Mouse (Mus musculus): ENCODE measurements around the gene Fam222a. TPM values are rescaled to one million over a fixed set of nuclear protein-coding genes. Genes with fewer than 3 reads are reported as not detected.

The Fam222a gene
- total RNA-seq (2021), result 26.9 and 39.8 TPM in 2 replicates
- long read RNA-seq, partial matches to known transcripts, result 0 of 4 reads
- long read RNA-seq, other reads (novel, unspliced or antisense), result 3 of 4 reads

GRCm38 (mm10) chr5:114567565-114568197 is at the start of gene Fam222a:
TSS of gene Fam222a (plus strand) at chr5:114568016.
- DNase-seq, result peak; percentile 70

GRCm38 (mm10) chr5:114528355-114528754 is 39.5 kb upstream of the Fam222a start:
- DNase-seq, result no peak

GRCm38 (mm10) chr5:114530337-114530736 is 37.5 kb upstream of the Fam222a start:
- no peak for DNase-seq

GRCm38 (mm10) chr5:114532055-114532454 is 35.8 kb upstream of the Fam222a start:
- DNase-seq, result no peak

GRCm38 (mm10) chr5:114537308-114538020 is 30.4 kb upstream of the Fam222a start:
- DNase-seq, result no peak

GRCm38 (mm10) chr5:114538021-114538405 is 29.8 kb upstream of the Fam222a start:
- DNase-seq, result no peak

- DNase-seq, result no peak
These were observed 29.1 kb upstream of the Fam222a start for GRCm38 (mm10) chr5:114538752-114539151.

GRCm38 (mm10) chr5:114539766-114540165 is 28.1 kb upstream of the Fam222a start:
- DNase-seq, result no peak

- DNase-seq, result no peak
These were observed 26.0 kb upstream of the Fam222a start for GRCm38 (mm10) chr5:114541656-114542445.

- no peak for DNase-seq
These were observed 24.2 kb upstream of the Fam222a start for GRCm38 (mm10) chr5:114543656-114544055.

GRCm38 (mm10) chr5:114544205-114544604 is 23.6 kb upstream of the Fam222a start:
- DNase-seq, result no peak

- DNase-seq, result no peak
These were observed 22.7 kb upstream of the Fam222a start for GRCm38 (mm10) chr5:114545076-114545475.

- DNase-seq, result no peak
These were observed 18.8 kb upstream of the Fam222a start for GRCm38 (mm10) chr5:114548976-114549375.

GRCm38 (mm10) chr5:114549770-114550169 is 18.0 kb upstream of the Fam222a start:
- no peak for DNase-seq

GRCm38 (mm10) chr5:114550431-114550830 is 17.4 kb upstream of the Fam222a start:
- DNase-seq, result no peak

GRCm38 (mm10) chr5:114550886-114551492 is 16.8 kb upstream of the Fam222a start:
- peak; percentile 58 for DNase-seq

- no peak for DNase-seq
These were observed 15.2 kb upstream of the Fam222a start for GRCm38 (mm10) chr5:114552507-114553208.

- DNase-seq, result no peak
These were observed 14.1 kb upstream of the Fam222a start for GRCm38 (mm10) chr5:114553706-114554105.

GRCm38 (mm10) chr5:114555424-114555823 is 12.4 kb upstream of the Fam222a start:
- no peak for DNase-seq

GRCm38 (mm10) chr5:114556109-114556508 is 11.7 kb upstream of the Fam222a start:
- DNase-seq, result no peak

Data from adrenal gland, postnatal 25 days (tissue).